Mouse (Mus musculus): ENCODE data around the gene Smdt1.

- TF ChIP-seq POLR2A (IDR thresholded peaks at IDR 0.05; ENCODE audit: borderline replicate concordance, low read depth, low read length) (no peak), CTCF (IDR thresholded peaks at IDR 0.05; ENCODE audit: low read depth, low read length) (no peak)
These were observed 2.1 kb upstream of the Smdt1 start for GRCm38 (mm10) chr15:82336629-82337028.

Measured in bone marrow macrophage, adult 2 months (primary cell).